Mouse (Mus musculus) myocyte (in vitro differentiated cells): ENCODE data around the gene Rabep1.

ENCODE experiments used
- E2F4 ChIP-seq: IDR thresholded peaks from one replicate; pipeline ENCODE4 v1.6.1; 2011; ENCODE audit warnings: mild to moderate bottlenecking, control low read depth, moderate library complexity; ENCODE audit not compliant: insufficient read depth
- MAX ChIP-seq: IDR thresholded peaks from one replicate; pipeline ENCODE4 v1.6.1; 2011; ENCODE audit warnings: low read depth, mild to moderate bottlenecking, control low read depth
- MYOD1 ChIP-seq, 3 experiments: IDR thresholded peaks; one replicate each; pipeline ENCODE4 v1.6.1; 2011; ENCODE audit warnings: control low read depth in 2 of 3, low read depth in 2 of 3, mild to moderate bottlenecking in 2 of 3, moderate library complexity in 1 of 3; ENCODE audit not compliant: insufficient read length in 2 of 3, control insufficient read depth in 1 of 3
- MYOG ChIP-seq, 3 experiments: IDR thresholded peaks; one replicate each; pipeline ENCODE4 v1.6.1; 2011; ENCODE audit warnings: control low read depth in 2 of 3, low read depth in 2 of 3, mild to moderate bottlenecking in 2 of 3; ENCODE audit not compliant: insufficient read length in 2 of 3, control insufficient read depth in 1 of 3, insufficient read depth in 1 of 3
- POLR2A ChIP-seq: IDR thresholded peaks from one replicate; pipeline ENCODE4 v1.6.1; 2011; ENCODE audit warnings: low read depth, mild to moderate bottlenecking, control low read depth, moderate library complexity; ENCODE audit not compliant: insufficient read length
- POLR2AphosphoS2 ChIP-seq: IDR thresholded peaks from one replicate; pipeline ENCODE4 v1.6.1; 2011; ENCODE audit warnings: low read depth, control low read depth; ENCODE audit not compliant: insufficient read length
- REST ChIP-seq: IDR thresholded peaks from one replicate; pipeline ENCODE4 v1.6.1; 2011; ENCODE audit warnings: mild to moderate bottlenecking, control low read depth, moderate library complexity; ENCODE audit not compliant: insufficient read depth, insufficient read length
- SRF ChIP-seq: IDR thresholded peaks from one replicate; pipeline ENCODE4 v1.6.1; 2011; ENCODE audit warnings: low read depth; ENCODE audit not compliant: control insufficient read depth, insufficient read length
- TCF12 ChIP-seq: IDR thresholded peaks from one replicate; pipeline ENCODE4 v1.6.1; 2011; ENCODE audit warnings: mild to moderate bottlenecking, control low read depth; ENCODE audit not compliant: poor library complexity, insufficient read depth, severe bottlenecking
- USF1 ChIP-seq: IDR thresholded peaks from one replicate; pipeline ENCODE4 v1.6.1; 2011; ENCODE audit warnings: low read depth, mild to moderate bottlenecking, control low read depth, moderate library complexity

DNA sequence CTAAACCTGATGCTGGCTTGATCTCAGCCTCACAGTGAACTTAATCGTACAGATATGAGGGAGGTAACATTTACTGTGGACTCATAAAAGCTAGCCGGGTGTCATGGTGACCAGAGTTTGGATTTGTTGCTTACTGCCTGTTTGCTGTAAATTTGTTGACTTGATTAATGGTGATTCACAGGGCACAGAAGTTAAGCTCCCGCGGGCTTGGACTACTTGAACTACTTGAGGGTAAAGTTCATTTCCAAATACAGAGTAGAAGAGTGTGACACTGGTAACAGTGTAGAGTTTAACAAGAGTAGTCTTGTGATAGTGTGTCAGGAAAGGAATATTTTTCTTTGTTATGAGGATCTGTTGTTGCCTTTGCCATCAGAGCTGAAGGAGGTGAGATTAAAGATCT, 74.9 kb downstream of the Rabep1 start:
- no peak for TF ChIP-seq POLR2A
- no peak for TF ChIP-seq USF1
- no peak for TF ChIP-seq MAX
- TF ChIP-seq MYOD1 (IDR thresholded peaks at IDR 0.05; ENCODE audit: control insufficient read depth in 1 of 3, insufficient read length in 2 of 3, low read depth in 2 of 3) = no peak
- no peak for TF ChIP-seq E2F4
- TF ChIP-seq MYOG (IDR thresholded peaks at IDR 0.05; ENCODE audit: control insufficient read depth in 1 of 3, insufficient read depth in 1 of 3, insufficient read length in 2 of 3, low read depth in 2 of 3) = no peak
- TF ChIP-seq REST = no peak
- TF ChIP-seq POLR2AphosphoS2 = no peak
- TF ChIP-seq SRF = no peak
- no peak for TF ChIP-seq TCF12
